Comparison of ENCODE assay signal across 8 mouse cellular contexts in genomic region chr2:170873382-170873781, GRCm38 (mm10).
A peak's percentile ranks its signal among the peaks of the same experiment; 100 is the strongest.
DNase-seq lines count a peak whose midpoint lies in the region; TF ChIP-seq lines count a peak whose summit lies in the region.

No protein-coding gene starts in this region.

- no peak overlapping the region for H3K27ac ChIP-seq in heart, adult 2 months
- H3K27ac ChIP-seq in thymus, adult 2 months (ENCODE audit: control insufficient read depth, insufficient read depth, low read length) = no peak overlapping the region

- no peaks in the 10 kb centered on the region for H3K27me3 ChIP-seq in heart, adult 2 months (ENCODE audit: control insufficient read depth, insufficient read depth, low read length)
- H3K27me3 ChIP-seq in thymus, adult 2 months (ENCODE audit: control insufficient read depth, insufficient read depth, low read length) = no peaks in the 10 kb centered on the region

- H3K4me3 ChIP-seq in heart, adult 2 months = no peak overlapping the region
- no peak overlapping the region for H3K4me3 ChIP-seq in thymus, adult 2 months (ENCODE audit: control insufficient read depth, insufficient read depth, low read length)

- no peaks in the 10 kb centered on the region for H3K79me2 ChIP-seq in heart, adult 2 months (replicated peaks; ENCODE audit: control insufficient read depth, insufficient read depth, low read length)

- WGBS in heart, adult 2 months = 10% methylated on average over 8 of the region's 8 CpGs
- 12% methylated on average over 8 of the region's 8 CpGs for WGBS in thymus, adult 2 months

- DNase-seq in heart, adult 2 months = peak; percentile 35 to 78
- no peak for DNase-seq in heart, adult 11 months
- peak; percentile 89 for DNase-seq in adrenal gland, postnatal 10 days
- DNase-seq in embryo, embryonic 10.5 days (ENCODE audit: low spot score) = peak; percentile 91
- peak; percentile 72 to 88 for DNase-seq in heart, postnatal 10 days
- peak; percentile 77 to 79 for DNase-seq in layer of hippocampus, postnatal 36 days
- DNase-seq in mesoderm, embryonic 11.5 days (ENCODE audit: low read depth, low spot score) = peak; percentile 86
- peak; percentile 43 for DNase-seq in thymus, adult 2 months

- intact Hi-C loops in heart, adult 2 months (cut with DNase I) = loop anchor here (1.0 to 5.0 kb wide), 4 partner anchors 191 to 421 kb away; no protein-coding TSS in a partner anchor
- intact Hi-C loops in heart, postnatal 10 days (cut with DNase I) = loop anchor here (1.0 to 10.0 kb wide), 5 partner anchors 189 to 419 kb away; no protein-coding TSS in a partner anchor

- H3K4me1 ChIP-seq in heart, adult 2 months (ENCODE audit: control insufficient read depth, insufficient read depth, low read length) = no peaks in the 10 kb centered on the region
- H3K4me1 ChIP-seq in thymus, adult 2 months (replicated peaks; ENCODE audit: control insufficient read depth, insufficient read depth, low read length) = no peaks in the 10 kb centered on the region

- peak; percentile 98 for TF ChIP-seq CTCF in heart, adult 2 months (IDR thresholded peaks at IDR 0.05)
- TF ChIP-seq CTCF in thymus, adult 2 months (IDR thresholded peaks at IDR 0.05; ENCODE audit: borderline replicate concordance, control insufficient read depth, extremely low read depth, insufficient read depth, low read length, poor library complexity) = no peak

- no peaks in the 10 kb centered on the region for H3K36me3 ChIP-seq in heart, adult 2 months (ENCODE audit: control insufficient read depth, insufficient read depth, low read length)
- H3K36me3 ChIP-seq in thymus, adult 2 months (ENCODE audit: control insufficient read depth, insufficient read depth, low read length) = no peaks in the 10 kb centered on the region

- H3K9ac ChIP-seq in heart, adult 2 months (ENCODE audit: low read depth, low read length) = no peak overlapping the region

- TF ChIP-seq POLR2A in heart, adult 2 months (IDR thresholded peaks at IDR 0.05; ENCODE audit: insufficient read depth, low read depth, low read length) = no peak
- TF ChIP-seq POLR2A in thymus, adult 2 months (IDR thresholded peaks at IDR 0.05; ENCODE audit: control insufficient read depth, extremely low read depth, insufficient read depth, low read length, poor library complexity) = no peak

- TF ChIP-seq EP300 in heart, adult 2 months (IDR thresholded peaks at IDR 0.05; ENCODE audit: insufficient read depth, low read depth, low read length) = no peak
